Mouse (Mus musculus): ENCODE data around the gene Slc38a10.

- TF ChIP-seq POLR2A (IDR thresholded peaks at IDR 0.05; ENCODE audit: borderline replicate concordance, extremely low read depth, insufficient read depth, insufficient read length, poor library complexity, severe bottlenecking): no peak
- TF ChIP-seq CTCF (IDR thresholded peaks at IDR 0.05; ENCODE audit: borderline replicate concordance, extremely low read depth, insufficient read depth, insufficient read length): no peak
These were observed 75.0 kb downstream of the Slc38a10 start for GRCm38 (mm10) chr11:120076191-120076590.
